Mouse (Mus musculus) MEL (cell line): ENCODE measurements at regions not wholly inside any gene's neighbourhood (a gene's known extent, or its start where the extent isn't known, plus 50 kb on each side); places are given as distances from the start of the nearest gene placed in this dataset.

Experiments used
- DNase-seq: peaks from one replicate; pipeline ENCODE4 v3.0.0; 2011; ENCODE audit warnings: low read depth, low spot score
- H3K27ac ChIP-seq: 2 replicates; pipeline ENCODE4 v1.5.1; 2012; ENCODE audit warnings: low read depth, mild to moderate bottlenecking, control low read depth, low read length, moderate library complexity; ENCODE audit not compliant: control insufficient read depth
- H3K27me3 ChIP-seq, 2 experiments: fragments of 150-350 bp in 1 of 2; sonication (generic) in 1 of 2; 2 replicates each; pipeline ENCODE4 v1.6.1; 2012; ENCODE audit warnings: low read length in 2 of 2, mild to moderate bottlenecking in 2 of 2, improper control_type of control experiment in 1 of 2, moderate library complexity in 1 of 2; ENCODE audit not compliant: insufficient read depth in 2 of 2, control insufficient read depth in 1 of 2
- H3K36me3 ChIP-seq, 2 experiments: 2 replicates each; pipeline ENCODE4 v1.6.1; 2012 to 2014; ENCODE audit warnings: low read length in 2 of 2, improper control_type of control experiment in 1 of 2, inconsistent platforms in 1 of 2, mild to moderate bottlenecking in 1 of 2; ENCODE audit not compliant: insufficient read depth in 2 of 2, control insufficient read depth in 1 of 2
- H3K4me1 ChIP-seq, 2 experiments: fragments of 150-350 bp in 1 of 2; sonication (generic) in 1 of 2; 2 replicates each; pipeline ENCODE4 v1.6.1; 2012; ENCODE audit warnings: low read length in 2 of 2, improper control_type of control experiment in 1 of 2, mild to moderate bottlenecking in 1 of 2; ENCODE audit not compliant: insufficient read depth in 2 of 2, control insufficient read depth in 1 of 2
- H3K4me3 ChIP-seq, 2 experiments: fragments of 150-350 bp in 1 of 2; sonication (generic) in 1 of 2; 2 replicates each; pipeline ENCODE4 v1.5.1; 2012; ENCODE audit warnings: low read depth in 2 of 2, low read length in 2 of 2, mild to moderate bottlenecking in 2 of 2, moderate library complexity in 2 of 2, control low read depth in 1 of 2, improper control_type of control experiment in 1 of 2; ENCODE audit not compliant: control insufficient read depth in 1 of 2, insufficient read depth in 1 of 2
- H3K79me2 ChIP-seq: 2 replicates; pipeline ENCODE4 v1.6.1; 2012; ENCODE audit warnings: mild to moderate bottlenecking, low read length, moderate library complexity; ENCODE audit not compliant: control insufficient read depth, poor library complexity, insufficient read depth
- H3K9ac ChIP-seq: 2 replicates; pipeline ENCODE4 v1.6.1; 2012; ENCODE audit warnings: low read depth, mild to moderate bottlenecking, control low read depth, low read length, moderate library complexity; ENCODE audit not compliant: control insufficient read depth, poor library complexity, severe bottlenecking
- H3K9me3 ChIP-seq: fragments of 150-350 bp; sonication (generic); replicated peaks from 2 replicates; pipeline ENCODE4 v1.6.1; 2012; ENCODE audit warnings: mild to moderate bottlenecking, low read length, improper control_type of control experiment, moderate library complexity; ENCODE audit not compliant: insufficient read depth
- CTCF ChIP-seq, 3 experiments: IDR thresholded peaks in 2 of 3; conservative IDR thresholded peaks in 1 of 3; 2 replicates each; pipeline ENCODE4 v1.5.1; 2011 to 2012; ENCODE audit warnings: low read length in 3 of 3, low read depth in 2 of 3, mild to moderate bottlenecking in 2 of 3, improper control_type of control experiment in 1 of 3, inconsistent platforms in 1 of 3, mixed read lengths in 1 of 3, moderate library complexity in 1 of 3; ENCODE audit not compliant: control insufficient read depth in 1 of 3, insufficient read depth in 1 of 3, poor library complexity in 1 of 3, severe bottlenecking in 1 of 3
- E2F4 ChIP-seq: IDR thresholded peaks from 2 replicates; pipeline ENCODE4 v1.6.1; 2011; ENCODE audit warnings: low read depth, low read length, improper control_type of control experiment, borderline replicate concordance
- GATA1 ChIP-seq: IDR thresholded peaks from 2 replicates; pipeline ENCODE4 v1.6.1; 2011; ENCODE audit warnings: low read depth, low read length, improper control_type of control experiment
- MAFK ChIP-seq: IDR thresholded peaks from 2 replicates; pipeline ENCODE4 v1.6.1; 2011; ENCODE audit warnings: low read depth, mild to moderate bottlenecking, low read length, improper control_type of control experiment, borderline replicate concordance
- MAZ ChIP-seq: IDR thresholded peaks from 2 replicates; pipeline ENCODE4 v1.6.1; 2012; ENCODE audit warnings: low read depth, mild to moderate bottlenecking, inconsistent platforms, low read length, improper control_type of control experiment
- MEF2A ChIP-seq: IDR thresholded peaks from 2 replicates; pipeline ENCODE4 v1.6.1; 2014; ENCODE audit warnings: low read depth, mild to moderate bottlenecking, inconsistent platforms, low read length, improper control_type of control experiment; ENCODE audit not compliant: poor library complexity, insufficient replicate concordance, severe bottlenecking; ENCODE audit errors: extremely low read depth
- MXI1 ChIP-seq: IDR thresholded peaks from 2 replicates; pipeline ENCODE4 v1.6.1; 2011; ENCODE audit warnings: mild to moderate bottlenecking, low read depth, low read length, improper control_type of control experiment
- MYB ChIP-seq: IDR thresholded peaks from 2 replicates; pipeline ENCODE4 v1.6.1; 2011; ENCODE audit warnings: mild to moderate bottlenecking, low read depth, low read length, improper control_type of control experiment
- NELFE ChIP-seq: IDR thresholded peaks from 2 replicates; pipeline ENCODE4 v1.6.1; 2011; ENCODE audit warnings: low read depth, low read length, improper control_type of control experiment
- POLR2A ChIP-seq, 2 experiments: IDR thresholded peaks; 2 replicates each; pipeline ENCODE4 v1.6.1; 2011 to 2012; ENCODE audit warnings: low read length in 2 of 2, mild to moderate bottlenecking in 2 of 2, control low read depth in 1 of 2, improper control_type of control experiment in 1 of 2, low read depth in 1 of 2, moderate library complexity in 1 of 2; ENCODE audit not compliant: control insufficient read depth in 1 of 2, insufficient read depth in 1 of 2, poor library complexity in 1 of 2
- POLR2AphosphoS5 ChIP-seq: IDR thresholded peaks from 2 replicates; pipeline ENCODE4 v1.6.1; 2012; ENCODE audit warnings: low read depth, borderline replicate concordance, mild to moderate bottlenecking, inconsistent platforms, low read length, moderate library complexity, mixed read lengths
- RAD21 ChIP-seq: IDR thresholded peaks from 2 replicates; pipeline ENCODE4 v1.6.1; 2011; ENCODE audit warnings: mild to moderate bottlenecking, low read depth, low read length, improper control_type of control experiment
- RCOR1 ChIP-seq: IDR thresholded peaks from 2 replicates; pipeline ENCODE4 v1.6.1; 2012; ENCODE audit warnings: low read depth, mild to moderate bottlenecking, inconsistent platforms, low read length, improper control_type of control experiment
- SIN3A ChIP-seq: IDR thresholded peaks from 2 replicates; pipeline ENCODE4 v1.6.1; 2012; ENCODE audit warnings: low read length, improper control_type of control experiment, inconsistent platforms
- SMC3 ChIP-seq: IDR thresholded peaks from 2 replicates; pipeline ENCODE4 v1.6.1; 2011; ENCODE audit warnings: low read depth, low read length, improper control_type of control experiment
- TAL1 ChIP-seq: IDR thresholded peaks from 2 replicates; pipeline ENCODE4 v1.6.1; 2012; ENCODE audit warnings: mild to moderate bottlenecking, inconsistent platforms, low read length, moderate library complexity, mixed read lengths
- TBP ChIP-seq: IDR thresholded peaks from 2 replicates; pipeline ENCODE4 v1.8.0; 2011; ENCODE audit warnings: low read depth, low read length, improper control_type of control experiment
- ZC3H11A ChIP-seq: IDR thresholded peaks from 2 replicates; pipeline ENCODE4 v1.6.1; 2012; ENCODE audit warnings: low read depth, mild to moderate bottlenecking, inconsistent platforms, low read length, improper control_type of control experiment
- ZMIZ1 ChIP-seq: IDR thresholded peaks from 2 replicates; pipeline ENCODE4 v1.6.1; 2012; ENCODE audit warnings: low read depth, mild to moderate bottlenecking, inconsistent platforms, low read length, improper control_type of control experiment, moderate library complexity

GRCm38 (mm10) chr10:96752531-96752930 is 135.7 kb downstream of the Btg1 start:
- DNase-seq, result no peak

GRCm38 (mm10) chr10:96753521-96753920 is 136.7 kb downstream of the Btg1 start:
- no peak for TF ChIP-seq SMC3
- Histone ChIP-seq H3K27me3 (no peaks in the 10 kb centered on the region), H3K36me3 (no peaks in the 10 kb centered on the region), H3K9me3 (no peaks in the 10 kb centered on the region), H3K4me1 (no peaks in the 10 kb centered on the region), H3K9ac (no peak overlapping the region), H3K27ac (no peak overlapping the region), H3K79me2 (no peaks in the 10 kb centered on the region), H3K4me3 (no peak overlapping the region)
- no peak for DNase-seq

More at GRCm38 (mm10) chr10:96752531-96752930, 135.7 kb downstream of the Btg1 start:
- no peak overlapping the region for H3K9ac ChIP-seq
- H3K9me3 ChIP-seq, result no peaks in the 10 kb centered on the region
- no peak overlapping the region for H3K27ac ChIP-seq
- TF ChIP-seq GATA1 (no peak), POLR2AphosphoS5 (no peak), ZMIZ1 (no peak), NELFE (no peak), MAFK (no peak), MXI1 (no peak), E2F4 (no peak), RAD21 (no peak), TAL1 (no peak), SIN3A (no peak), POLR2A (IDR thresholded peaks at IDR 0.05; ENCODE audit: control insufficient read depth in 1 of 2, insufficient read depth in 1 of 2, low read depth in 1 of 2, low read length in 2 of 2, poor library complexity in 1 of 2) (no peak), CTCF (IDR thresholded peaks at IDR 0.05 in 2 of 3, conservative IDR thresholded peaks at IDR 0.05 in 1 of 3; ENCODE audit: control insufficient read depth in 1 of 3, insufficient read depth in 1 of 3, low read depth in 2 of 3, low read length in 3 of 3, poor library complexity in 1 of 3, severe bottlenecking in 1 of 3) (no peak), MAZ (no peak), MYB (no peak), TBP (no peak), MEF2A (no peak), ZC3H11A (no peak), RCOR1 (no peak)
- no peaks in the 10 kb centered on the region for H3K79me2 ChIP-seq
- H3K27me3 ChIP-seq, result no peaks in the 10 kb centered on the region
- no peak overlapping the region for H3K4me3 ChIP-seq
- no peaks in the 10 kb centered on the region for H3K36me3 ChIP-seq
- H3K4me1 ChIP-seq, result no peaks in the 10 kb centered on the region
